Mouse (Mus musculus) CH12.LX (cell line): ENCODE results near the gene Pcolce2.

Experiments
- CHD2 ChIP-seq: IDR thresholded peaks from 2 replicates; pipeline ENCODE4 v1.6.1; 2011; ENCODE audit warnings: low read length, improper control_type of control experiment
- CTCF ChIP-seq, 2 experiments: IDR thresholded peaks in 1 of 2; conservative IDR thresholded peaks in 1 of 2; 2 replicates each; pipeline ENCODE4 v1.5.1; 2011 to 2012; ENCODE audit warnings: low read depth in 2 of 2, low read length in 2 of 2, improper control_type of control experiment in 1 of 2, inconsistent platforms in 1 of 2, mild to moderate bottlenecking in 1 of 2, moderate library complexity in 1 of 2
- JUN ChIP-seq: IDR thresholded peaks from 2 replicates; pipeline ENCODE4 v1.6.1; 2011; ENCODE audit warnings: low read depth, mild to moderate bottlenecking, low read length, improper control_type of control experiment, moderate library complexity; ENCODE audit not compliant: insufficient read depth
- POLR2A ChIP-seq: IDR thresholded peaks from 2 replicates; pipeline ENCODE4 v1.6.1; 2011; ENCODE audit warnings: low read depth, mild to moderate bottlenecking, improper control_type of control experiment, low read length
- RCOR1 ChIP-seq: conservative IDR thresholded peaks from 2 replicates; pipeline ENCODE4 v1.6.1; 2012; ENCODE audit warnings: low read depth, mild to moderate bottlenecking, inconsistent platforms, low read length, improper control_type of control experiment
- TCF12 ChIP-seq: IDR thresholded peaks from 2 replicates; pipeline ENCODE4 v1.6.1; 2014; ENCODE audit warnings: low read depth, mild to moderate bottlenecking, inconsistent platforms, low read length, improper control_type of control experiment
- UBTF ChIP-seq: IDR thresholded peaks from 2 replicates; pipeline ENCODE4 v1.6.1; 2012; ENCODE audit warnings: low read depth, mild to moderate bottlenecking, inconsistent platforms, low read length, improper control_type of control experiment, moderate library complexity
- ZC3H11A ChIP-seq: IDR thresholded peaks from 2 replicates; pipeline ENCODE4 v1.6.1; 2012; ENCODE audit warnings: low read depth, mild to moderate bottlenecking, inconsistent platforms, low read length, improper control_type of control experiment
- ZMIZ1 ChIP-seq: IDR thresholded peaks from 2 replicates; pipeline ENCODE4 v1.6.1; 2012; ENCODE audit warnings: low read depth, mild to moderate bottlenecking, inconsistent platforms, low read length, improper control_type of control experiment
- ZNF384 ChIP-seq: IDR thresholded peaks from 2 replicates; pipeline ENCODE4 v1.6.1; 2012; ENCODE audit warnings: low read depth, low read length, improper control_type of control experiment, inconsistent platforms

GRCm38 (mm10) chr9:95704078-95704477 lies 66.7 kb downstream of the Pcolce2 start:
- TF ChIP-seq UBTF (no peak), CTCF (conservative IDR thresholded peaks at IDR 0.05 in 1 of 2, IDR thresholded peaks at IDR 0.05 in 1 of 2; ENCODE audit: low read depth in 2 of 2, low read length in 2 of 2) (no peak), ZMIZ1 (no peak), JUN (no peak), POLR2A (no peak), TCF12 (no peak), ZC3H11A (no peak), ZNF384 (no peak), RCOR1 (no peak), CHD2 (no peak)
